Mouse (Mus musculus) cerebellum, postnatal 36 days (tissue): ENCODE data around the gene Ifit2.
"Not testable (repeated sequence)": the region's sequence is repeated elsewhere in the genome, so short reads cannot be mapped to it uniquely, and the experiment has no call there.

Experiments
- DNase-seq, 2 experiments: peaks; one replicate each; pipeline ENCODE4 v3.0.0; 2021 to 2022; ENCODE audit warnings: mixed read lengths in 2 of 2

Gene Ifit2

DNA sequence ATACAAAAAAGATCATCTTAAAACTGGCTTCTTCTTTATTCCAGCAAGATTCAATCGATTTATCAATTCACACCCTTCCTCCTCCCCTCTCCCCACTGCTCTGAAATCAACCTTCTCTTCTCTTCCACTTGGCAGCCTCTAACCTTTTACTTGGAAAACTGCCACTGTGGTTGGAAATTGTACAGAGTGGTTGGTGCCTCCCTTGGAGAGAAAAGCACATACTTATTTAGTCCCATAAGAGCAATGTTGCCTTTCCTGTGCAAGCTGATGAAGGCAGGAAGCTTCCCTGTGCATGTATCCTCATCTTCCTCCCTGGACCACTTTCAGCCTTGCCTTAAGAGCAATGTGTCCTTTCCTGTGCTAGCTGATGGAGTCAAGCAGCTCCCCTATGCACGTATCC, 47.8 kb downstream of the Ifit2 start:
- DNase-seq = peak; percentile 33 to 59

DNA sequence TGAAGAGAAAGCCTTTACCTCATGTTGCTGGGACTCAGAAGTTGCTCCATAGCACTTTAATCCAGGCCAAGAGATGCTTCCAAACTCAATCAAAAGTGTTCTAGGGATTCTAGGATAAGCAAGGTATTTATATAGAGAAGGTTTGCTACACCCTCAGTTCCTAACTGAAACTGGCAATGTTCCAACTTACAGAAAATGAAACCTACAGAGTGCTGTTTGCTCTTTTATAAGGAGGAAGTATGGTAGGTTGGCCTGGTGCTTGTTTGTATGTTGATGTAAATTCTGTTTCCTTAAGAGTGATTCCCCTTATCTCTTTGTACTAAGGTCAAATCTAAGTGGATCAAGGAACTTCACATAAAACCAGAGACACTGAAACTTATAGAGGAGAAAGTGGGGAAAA, 48.8 kb downstream of the Ifit2 start:
- DNase-seq = not testable (repeated sequence)

DNA sequence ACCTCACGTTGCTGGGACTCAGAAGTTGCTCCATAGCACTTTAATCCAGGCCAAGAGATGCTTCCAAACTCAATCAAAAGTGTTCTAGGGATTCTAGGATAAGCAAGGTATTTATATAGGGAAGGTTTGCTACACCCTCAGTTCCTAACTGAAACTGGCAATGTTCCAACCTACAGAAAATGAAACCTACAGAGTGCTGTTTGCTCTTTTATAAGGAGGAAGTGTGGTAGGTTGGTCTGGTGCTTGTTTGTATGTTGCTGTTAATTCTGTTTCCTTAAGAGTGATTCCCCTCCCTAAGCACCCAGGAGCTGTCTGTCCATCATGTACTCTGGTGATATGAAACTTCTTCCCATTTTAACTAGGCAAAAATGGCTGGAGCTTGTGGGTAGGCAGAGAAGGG, 51.4 kb downstream of the Ifit2 start, which contains the start of gene Ifit1bl1:
Gene Ifit1bl1 (minus strand): TSS at position 69 of the 400 bp plus-strand sequence.
- DNase-seq = not testable (repeated sequence)

DNA sequence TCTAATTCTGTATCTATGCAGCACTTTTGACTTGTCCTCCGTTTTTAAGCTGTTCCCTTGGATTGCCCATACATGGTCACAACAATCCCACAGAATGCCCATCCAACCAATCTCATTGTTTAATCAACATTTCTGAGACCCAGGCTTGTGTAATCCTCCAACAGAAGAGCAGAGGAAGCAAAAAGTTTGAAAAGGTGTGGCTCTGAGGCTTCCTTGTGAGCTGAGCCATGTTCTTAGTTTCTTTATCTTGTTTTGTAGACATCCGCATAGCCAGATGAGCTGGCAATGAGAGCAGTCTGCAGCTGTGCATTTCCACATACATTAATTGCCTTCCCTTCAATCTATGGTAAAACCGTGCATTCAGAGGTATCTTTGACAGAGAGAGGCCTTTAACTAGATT, 55.0 kb downstream of the Ifit2 start:
- DNase-seq = no peak

DNA sequence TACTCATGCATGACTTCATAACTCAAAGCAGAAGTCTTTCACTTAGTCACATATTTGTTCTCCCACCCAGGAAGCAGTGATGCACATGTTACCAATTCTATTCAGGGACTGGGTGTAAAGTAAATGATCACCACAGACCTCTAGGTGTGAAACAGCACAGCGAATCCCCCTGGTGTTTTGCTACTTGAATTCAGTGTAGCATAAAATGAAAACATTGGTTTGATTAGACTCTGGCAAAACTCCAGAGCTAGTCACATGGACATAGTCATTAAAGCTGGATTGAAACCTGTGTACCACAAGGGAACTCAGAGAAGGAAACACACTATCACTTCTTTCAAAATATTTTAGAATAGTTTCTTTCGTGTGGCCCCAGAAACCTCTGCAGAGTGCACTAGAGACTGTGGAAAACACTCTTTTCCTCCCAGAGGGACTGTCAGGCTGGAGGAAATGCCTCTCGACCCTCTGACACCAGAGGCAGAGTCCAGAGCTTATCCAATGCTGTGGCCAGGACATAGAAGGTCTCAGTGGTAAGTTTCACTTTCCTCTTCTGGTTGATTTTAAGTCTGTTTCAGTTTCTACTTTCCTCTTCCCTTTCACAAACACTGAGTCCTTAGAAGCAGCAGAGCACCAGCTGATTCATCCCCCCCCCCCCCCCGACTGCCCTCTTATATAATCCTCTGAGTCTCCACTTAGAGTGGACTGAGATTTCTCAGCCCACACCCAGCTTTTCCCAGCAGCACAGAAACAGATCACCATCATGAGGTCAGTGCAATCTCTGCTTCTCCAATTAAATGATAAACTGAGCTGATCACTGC, 57.0 kb downstream of the Ifit2 start, which contains the start of gene Ifit3b:
Gene Ifit3b (plus strand): TSS at position 734 of the 815 bp plus-strand sequence.
- not testable (repeated sequence) for DNase-seq

DNA sequence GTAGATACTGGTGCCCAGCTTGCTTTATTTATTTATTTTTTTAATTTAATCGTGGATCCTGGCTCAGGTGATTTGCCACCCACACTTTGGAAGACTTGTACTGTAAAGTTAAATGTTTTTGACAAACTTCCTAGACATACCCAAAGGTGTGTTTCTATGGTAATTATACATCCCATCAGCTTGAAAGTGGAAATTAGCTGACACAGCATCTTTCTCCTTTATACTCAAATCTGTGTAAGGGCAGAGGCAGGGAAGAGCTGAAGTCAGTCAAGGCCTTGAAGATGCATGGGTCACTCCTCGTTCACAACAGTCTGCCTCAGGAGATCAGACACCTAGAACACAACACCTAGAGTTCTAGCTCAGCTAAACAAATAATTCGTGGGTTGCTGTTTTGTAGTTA, 59.6 kb downstream of the Ifit2 start:
- not testable (repeated sequence) for DNase-seq

DNA sequence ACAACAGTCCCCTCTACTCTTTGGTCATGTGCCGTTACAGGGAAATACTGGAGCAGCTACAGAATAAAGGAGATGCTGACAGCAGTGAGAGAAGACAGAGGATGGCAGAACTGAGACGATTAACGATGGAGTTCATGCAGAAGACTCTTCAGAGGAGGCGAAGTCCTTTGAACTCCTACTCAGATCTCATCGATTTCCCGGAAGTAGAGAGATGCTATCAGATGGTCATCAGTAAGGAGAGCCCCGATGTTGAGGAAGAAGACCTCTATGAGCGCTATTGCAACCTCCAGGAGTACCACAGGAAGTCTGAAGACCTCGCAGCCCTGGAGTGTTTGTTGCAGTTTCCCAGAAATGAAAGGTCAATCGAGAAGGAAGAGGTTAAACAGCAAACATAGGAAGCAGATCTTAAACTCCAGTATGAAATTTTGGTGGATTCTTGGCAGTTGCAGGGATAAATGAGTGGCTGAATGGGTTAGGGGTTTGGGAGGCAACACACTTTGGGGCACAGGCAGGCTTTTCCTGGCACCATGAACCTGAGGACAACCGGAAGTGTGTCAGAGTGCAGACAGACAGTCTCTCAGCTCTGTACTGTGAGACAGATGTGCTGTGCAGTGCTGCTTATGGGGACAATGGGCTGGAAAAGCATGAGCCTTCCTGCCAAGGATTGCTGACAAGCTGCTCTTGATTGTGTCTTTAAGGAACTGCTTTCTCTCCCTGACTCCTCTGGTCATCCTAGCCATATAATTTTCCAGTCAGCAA, 61.9 kb downstream of the Ifit2 start:
- DNase-seq = not testable (repeated sequence)

DNA sequence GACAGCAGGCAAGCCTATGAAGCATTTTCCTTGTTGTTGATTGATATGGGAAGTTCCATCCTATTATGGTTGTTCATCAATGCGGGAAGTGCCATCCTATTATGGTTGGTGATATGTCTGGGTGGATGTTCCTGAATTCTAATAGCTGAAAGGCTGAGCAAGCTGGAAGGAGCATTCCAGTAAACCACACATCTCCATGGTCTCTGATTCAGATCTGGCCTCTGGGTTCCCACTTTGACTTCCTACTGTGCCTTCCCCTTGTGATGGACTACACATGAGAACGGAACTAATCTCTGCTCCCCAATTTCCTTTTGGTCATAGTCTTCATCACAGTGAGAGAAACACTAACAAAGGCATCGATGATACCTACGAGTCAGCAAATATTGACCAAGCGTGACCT, 70.4 kb downstream of the Ifit2 start:
- DNase-seq = no peak

DNA sequence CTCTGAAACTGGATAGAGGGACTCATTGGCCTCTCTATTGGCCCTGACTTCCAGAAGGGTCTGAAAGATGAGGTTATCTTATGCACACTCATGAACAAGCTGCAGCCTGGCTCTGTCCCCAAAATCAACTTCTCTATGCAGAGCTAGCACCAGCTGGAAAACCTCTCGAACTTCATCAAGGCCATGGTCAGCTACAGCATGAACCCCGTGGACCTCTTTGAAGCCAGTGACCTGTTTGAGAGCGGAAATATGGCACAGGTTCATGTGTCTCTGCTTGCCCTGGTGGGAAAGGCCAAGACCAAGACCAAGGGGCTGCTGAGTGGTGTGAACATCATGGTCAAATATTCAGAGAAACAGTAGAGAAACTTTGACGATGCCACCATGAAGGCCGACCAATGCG, 73.3 kb downstream of the Ifit2 start:
- DNase-seq = no peak

DNA sequence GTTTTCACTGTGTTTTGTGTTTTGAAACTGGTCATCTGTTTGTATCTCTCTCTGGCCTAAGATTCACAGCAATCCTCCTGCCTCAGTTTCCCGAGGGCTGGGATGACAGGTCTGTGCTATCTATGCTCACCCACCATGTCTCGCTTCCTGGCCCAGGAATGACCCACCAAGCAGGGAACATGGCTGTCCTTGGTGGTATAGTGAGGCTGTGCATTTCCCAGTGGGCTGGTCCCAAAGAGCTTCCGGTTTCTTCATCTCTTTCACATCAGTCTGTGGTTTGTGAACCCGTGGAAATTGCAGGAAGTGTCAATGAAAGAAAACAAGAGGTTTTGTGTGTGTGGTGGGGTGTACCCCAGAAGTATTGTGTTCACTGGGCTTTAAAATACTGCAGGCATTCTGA, 74.2 kb downstream of the Ifit2 start:
- no peak for DNase-seq
